Comparison of ENCODE assay signal across 35 mouse cellular contexts in the genomic region with DNA sequence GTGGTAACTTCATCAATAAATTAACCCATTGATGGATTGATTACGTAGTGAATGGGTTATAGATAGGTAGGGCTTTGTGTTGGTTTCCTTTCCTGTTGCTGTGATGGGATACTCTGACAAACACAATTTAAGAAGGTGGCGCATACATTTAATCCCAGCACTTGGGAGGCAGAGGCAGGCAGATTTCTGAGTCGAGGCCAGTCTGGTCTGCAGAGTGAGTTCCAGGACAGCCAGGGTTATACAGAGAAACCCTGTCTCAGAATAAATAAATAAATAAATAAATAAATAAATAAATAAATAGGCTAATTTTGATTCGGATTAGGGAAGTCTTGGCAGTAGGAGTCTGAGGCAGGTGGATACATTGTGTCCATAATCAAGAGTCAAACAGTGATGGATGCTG.
"Had no signal": no experiment of that assay in that cellular context is flagged by ENCODE, and none has a peak within 500 bp of the region (broad histone marks: within the 10 kb centered on the region; RNA-seq: fewer than 3 reads in every experiment).

No protein-coding gene starts in this region.

- H3K9me3 ChIP-seq: heart, embryonic 10.5 days; heart, embryonic 13.5 days; heart, embryonic 15.5 days; hindbrain, embryonic 12.5 days; hindbrain, embryonic 13.5 days; hindbrain, embryonic 15.5 days; intestine, embryonic 15.5 days; kidney, embryonic 15.5 days had no signal

- H3K27me3 ChIP-seq: heart, embryonic 12.5 days; heart, embryonic 13.5 days; heart, embryonic 15.5 days; hindbrain, embryonic 12.5 days; hindbrain, embryonic 13.5 days; hindbrain, embryonic 15.5 days; intestine, embryonic 15.5 days; kidney, embryonic 15.5 days had no signal

- H3K9ac ChIP-seq: heart, embryonic 12.5 days; heart, embryonic 13.5 days; heart, embryonic 15.5 days; hindbrain, embryonic 12.5 days; hindbrain, embryonic 13.5 days; hindbrain, embryonic 14.5 days; hindbrain, embryonic 15.5 days; intestine, embryonic 15.5 days; kidney, embryonic 15.5 days had no signal

- H3K27ac ChIP-seq: heart, embryonic 10.5 days; heart, embryonic 13.5 days; heart, embryonic 15.5 days; hindbrain, embryonic 10.5 days; hindbrain, embryonic 12.5 days; hindbrain, embryonic 13.5 days; hindbrain, embryonic 14.5 days; hindbrain, embryonic 15.5 days; hindbrain, postnatal 0 days; intestine, embryonic 15.5 days; kidney, embryonic 15.5 days; kidney, postnatal 0 days; layer of hippocampus, adult 2 months had no signal

- ATAC-seq: hindbrain, embryonic 16.5 days; hindbrain, postnatal 0 days; inflammation-experienced regulatory T-cells, adult 6 months; intestine, embryonic 15.5 days; intestine, embryonic 16.5 days; intestine, postnatal 0 days had no signal

- DNase-seq: heart, postnatal 10 days; heart, postnatal 14 days; heart, postnatal 36 days; heart, postnatal 4 days; kidney, adult 11 months; kidney, adult 18-20 months; kidney, adult 2 months; kidney, adult 8-10 months; kidney, adult 9 months; kidney, postnatal 10 days; kidney, postnatal 14 days; kidney, postnatal 25 days; kidney, postnatal 36 days; kidney, postnatal 4 days; layer of hippocampus, adult 9-11 months; layer of hippocampus, postnatal 36 days had no signal

- H3K36me3 ChIP-seq: heart, embryonic 10.5 days; heart, embryonic 12.5 days; heart, embryonic 13.5 days; heart, embryonic 15.5 days; hindbrain, embryonic 10.5 days; hindbrain, embryonic 12.5 days; hindbrain, embryonic 13.5 days; hindbrain, embryonic 15.5 days; intestine, embryonic 15.5 days; kidney, embryonic 15.5 days had no signal

- H3K4me1 ChIP-seq: heart, embryonic 10.5 days; heart, embryonic 12.5 days; heart, embryonic 13.5 days; heart, embryonic 15.5 days; hindbrain, embryonic 13.5 days; hindbrain, embryonic 15.5 days; intestine, embryonic 15.5 days; kidney, embryonic 15.5 days had no signal

- H3K4me2 ChIP-seq: heart, embryonic 11.5 days; heart, embryonic 12.5 days; heart, embryonic 13.5 days; heart, embryonic 15.5 days; hindbrain, embryonic 12.5 days; hindbrain, embryonic 13.5 days; hindbrain, embryonic 14.5 days; hindbrain, embryonic 15.5 days; intestine, embryonic 15.5 days; kidney, embryonic 15.5 days had no signal

- H3K4me3 ChIP-seq: heart, embryonic 10.5 days; heart, embryonic 12.5 days; heart, embryonic 13.5 days; heart, embryonic 15.5 days; hindbrain, embryonic 10.5 days; hindbrain, embryonic 12.5 days; hindbrain, embryonic 13.5 days; hindbrain, embryonic 15.5 days; intestine, embryonic 15.5 days; kidney, embryonic 15.5 days; layer of hippocampus, adult 2 months had no signal
